Mouse (Mus musculus) hindbrain, embryonic 13.5 days (tissue): ENCODE results near the gene Lca5l. TPM values are rescaled to one million over a fixed set of nuclear protein-coding genes. Genes with fewer than 3 reads are reported as not detected.

ENCODE experiments used
- ATAC-seq: fragments of 200-750 bp; cut with Nextera tagmentation; 2 replicates; pipeline ENCODE4 v1.8.0; 2017; ENCODE audit warnings: moderate TSS enrichment; ENCODE audit not compliant: low FRiP score
- H3K27ac ChIP-seq: fragments of 300-500 bp; sonication (generic); 2 replicates; pipeline ENCODE4 v1.5.1; 2015; ENCODE audit warnings: inconsistent platforms, mild to moderate bottlenecking, moderate library complexity
- H3K27me3 ChIP-seq: fragments of 300-500 bp; sonication (generic); 2 replicates; pipeline ENCODE4 v1.6.1; 2015; ENCODE audit warnings: mild to moderate bottlenecking, inconsistent platforms
- H3K36me3 ChIP-seq: fragments of 300-500 bp; sonication (generic); 2 replicates; pipeline ENCODE4 v1.6.1; 2015; ENCODE audit warnings: mild to moderate bottlenecking, inconsistent platforms
- H3K4me1 ChIP-seq: fragments of 300-500 bp; sonication (generic); replicated peaks from 2 replicates; pipeline ENCODE4 v1.6.1; 2015; ENCODE audit warnings: inconsistent platforms
- H3K4me2 ChIP-seq: fragments of 300-500 bp; sonication (generic); 2 replicates; pipeline ENCODE4 v1.6.1; 2015; ENCODE audit warnings: inconsistent platforms, mild to moderate bottlenecking, moderate library complexity
- H3K4me3 ChIP-seq: fragments of 300-500 bp; sonication (generic); 2 replicates; pipeline ENCODE4 v1.5.1; 2015; ENCODE audit warnings: mild to moderate bottlenecking, inconsistent platforms
- H3K9ac ChIP-seq: fragments of 300-500 bp; sonication (generic); 2 replicates; pipeline ENCODE4 v1.6.1; 2015; ENCODE audit warnings: mild to moderate bottlenecking, inconsistent platforms
- H3K9me3 ChIP-seq: fragments of 300-500 bp; sonication (generic); 2 replicates; pipeline ENCODE4 v1.6.1; 2016; ENCODE audit warnings: inconsistent platforms
- WGBS: fragments of 180-500 bp; shearing (Covaris S2); methylation state at CpG from one replicate; pipeline ENCODE4 v1.1.7; 2015; 5-methylcytosine and 5-hydroxymethylcytosine counted together
- polyA plus RNA-seq: library from polyadenylated mRNA; unstranded; fragments of >200 nt; fragmentation: Nextera tagmentation; extraction: Ambion mirVana; gene quantifications from 2 replicates; pipeline ENCODE4 v1.2.1, GENCODE M21; 2015

Gene Lca5l
- polyA plus RNA-seq, result 1.6 and 2.1 TPM in 2 replicates

DNA sequence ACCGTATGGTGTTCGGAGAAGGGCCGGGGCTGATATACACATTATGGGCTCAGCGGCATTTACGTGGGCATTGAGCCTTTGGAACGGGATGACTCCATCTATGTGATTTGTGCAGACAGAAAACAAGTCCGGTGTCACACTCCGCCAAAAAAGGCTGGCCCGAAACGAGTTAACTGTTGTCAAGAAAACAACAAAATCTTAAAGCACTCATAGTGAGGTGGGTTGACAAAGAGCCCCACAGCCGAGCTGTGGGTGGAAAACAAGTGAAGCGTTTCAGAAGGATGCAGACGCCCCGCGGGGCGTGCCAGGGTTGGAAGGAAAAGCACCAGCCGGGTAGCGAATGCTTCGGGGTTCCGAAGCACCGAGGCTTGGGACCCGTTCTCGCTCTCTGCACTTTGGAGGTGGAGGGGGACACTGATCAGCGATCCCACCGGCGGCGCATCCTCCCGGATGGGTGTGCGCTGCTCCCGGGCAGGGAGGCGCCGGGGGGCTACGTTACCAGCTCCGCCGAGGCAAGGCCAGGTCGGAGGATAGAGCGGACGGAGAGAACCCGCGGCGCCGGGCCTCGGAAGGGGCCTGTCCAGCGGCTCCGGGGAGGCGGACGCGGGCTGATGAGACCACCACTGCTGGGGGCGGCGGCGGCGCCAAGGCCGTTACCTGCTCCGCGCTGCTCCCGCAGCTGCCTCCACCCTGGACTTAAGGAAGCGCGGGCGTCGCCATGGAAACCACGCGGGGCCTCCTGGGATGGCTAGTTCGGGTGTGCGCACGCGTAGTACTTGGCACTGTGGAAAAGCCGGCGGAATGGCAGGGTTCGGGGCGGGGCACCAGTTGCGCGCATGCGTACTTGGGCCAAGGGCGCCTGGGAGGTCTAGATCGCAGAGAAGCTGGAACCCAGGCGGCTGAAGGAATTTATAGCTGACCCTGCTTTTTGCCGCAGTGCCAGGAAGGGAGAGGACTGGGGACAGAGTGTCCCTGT, at the start of gene Lca5l:
Gene Lca5l, minus strand, starts transcription at position 741 of the 976 bp plus-strand sequence.
- Histone ChIP-seq H3K27ac (peak within 1 kb of the TSS; percentile 84), H3K4me2 (peak within 1 kb of the TSS; percentile 64), H3K4me1 (peaks cover 8% of the 10 kb centered on the region), H3K9ac (peak within 1 kb of the TSS; percentile 91), H3K27me3 (no peaks in the 10 kb centered on the region), H3K4me3 (peak within 1 kb of the TSS; percentile 87), H3K9me3 (no peaks in the 10 kb centered on the region), H3K36me3 (no peaks in the 10 kb centered on the region)
- WGBS, result under 1% methylated on average over 77 of the region's 77 CpGs
- ATAC-seq, result peak; percentile 97

DNA sequence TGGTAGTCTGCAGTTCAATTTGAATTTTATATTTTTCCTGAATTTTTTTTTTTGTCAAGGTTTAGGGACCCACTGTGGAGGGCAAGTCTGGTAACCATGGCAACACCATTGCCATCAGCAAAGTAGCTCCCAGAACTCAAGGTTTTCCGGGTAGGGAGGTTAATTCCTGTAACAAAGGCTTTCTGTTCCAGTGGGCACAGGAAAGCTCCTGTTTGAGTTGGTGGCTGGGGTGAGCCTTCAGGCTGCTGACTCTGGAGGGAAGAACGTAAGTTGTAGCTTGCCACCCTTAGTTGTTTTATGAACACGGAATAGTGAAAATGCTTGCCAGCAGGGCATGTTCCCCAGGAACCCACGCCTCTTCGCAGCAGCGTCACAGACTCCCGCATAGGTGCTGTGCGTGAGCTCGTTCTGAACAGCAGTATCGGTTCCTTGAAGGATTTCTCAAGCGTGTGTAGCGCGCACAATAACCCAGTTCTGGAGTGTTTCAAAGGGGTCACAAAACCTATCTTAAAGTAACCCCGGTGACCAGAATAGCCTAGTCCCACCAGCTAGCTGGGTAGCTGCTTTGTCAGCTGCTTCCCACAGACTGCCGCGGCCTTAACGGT, 43.4 kb upstream of the Lca5l start, which contains the start of gene B3galt5:
Gene B3galt5, plus strand, starts transcription at position 436 of the 605 bp plus-strand sequence.
- H3K27ac ChIP-seq, result 0 out of 2 replicates have a peak within 1 kb of the TSS, but pooled peaks have one; percentile 3
- no peaks in the 10 kb centered on the region for H3K9me3 ChIP-seq
- no peak within 1 kb of the TSS for H3K9ac ChIP-seq
- H3K36me3 ChIP-seq, result no peaks in the 10 kb centered on the region
- 73% methylated on average over 17 of the region's 17 CpGs for WGBS
- H3K4me1 ChIP-seq, result peaks cover 7% of the 10 kb centered on the region; the same call in 1 of the 2 replicates
- ATAC-seq, result no peak
- no peak within 1 kb of the TSS for H3K4me3 ChIP-seq
- H3K27me3 ChIP-seq, result no peaks in the 10 kb centered on the region
- peak within 1 kb of the TSS; percentile 6; the same call in 1 of the 2 replicates for H3K4me2 ChIP-seq

DNA sequence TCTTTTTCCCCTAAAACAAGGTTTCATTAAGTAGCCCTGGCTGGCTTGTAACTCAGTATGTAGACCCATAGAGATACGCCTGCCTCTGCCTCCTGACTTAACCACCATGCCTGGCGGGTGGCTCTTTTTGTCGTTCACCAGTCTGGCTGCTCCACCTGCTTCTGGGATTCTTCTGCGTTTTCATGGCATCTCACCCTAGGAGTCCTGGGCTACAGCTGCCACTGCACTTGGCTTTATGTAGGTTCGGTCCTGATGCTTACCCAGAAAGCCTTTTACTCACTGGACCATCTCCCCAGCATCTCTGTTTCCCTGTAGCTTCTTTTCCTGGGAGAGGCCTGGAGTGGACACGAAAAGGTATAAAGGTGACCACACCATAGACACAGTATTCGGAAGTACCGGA, 41.9 kb upstream of the Lca5l start:
- H3K4me2 ChIP-seq, result no peak overlapping the region
- H3K27me3 ChIP-seq, result no peaks in the 10 kb centered on the region
- WGBS, result 89% methylated on average over 8 of the region's 8 CpGs
- no peak overlapping the region for H3K9ac ChIP-seq
- ATAC-seq, result no peak
- H3K4me3 ChIP-seq, result no peak overlapping the region
- H3K27ac ChIP-seq, result no peak overlapping the region
- peaks cover 7% of the 10 kb centered on the region; the same call in 1 of the 2 replicates for H3K4me1 ChIP-seq
- H3K9me3 ChIP-seq, result no peaks in the 10 kb centered on the region
- no peaks in the 10 kb centered on the region for H3K36me3 ChIP-seq

DNA sequence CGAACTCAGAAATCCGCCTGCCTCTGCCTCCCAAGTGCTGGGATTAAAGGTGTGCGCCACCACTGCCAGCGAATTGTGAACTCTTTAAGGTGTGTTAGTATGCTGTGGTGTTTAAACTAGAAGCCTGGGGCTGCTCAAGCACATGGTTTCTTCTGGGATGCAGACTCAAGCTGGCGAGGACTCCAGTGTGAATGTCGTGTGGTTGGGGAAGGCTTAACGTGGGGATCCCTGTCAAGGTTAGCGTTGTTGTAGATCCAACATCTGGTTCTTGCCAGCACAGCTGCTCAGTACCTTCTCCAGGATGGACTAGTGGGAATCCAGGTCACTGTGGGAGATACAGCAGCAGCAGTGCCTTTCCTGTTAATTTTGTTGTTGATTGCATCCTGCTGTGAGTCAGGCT, 39.9 kb upstream of the Lca5l start:
- Histone ChIP-seq H3K4me2 (no peak overlapping the region), H3K9ac (no peak overlapping the region), H3K4me3 (no peak overlapping the region), H3K27ac (no peak overlapping the region), H3K4me1 (peaks cover 7% of the 10 kb centered on the region; the same call in 1 of the 2 replicates), H3K27me3 (no peaks in the 10 kb centered on the region), H3K9me3 (no peaks in the 10 kb centered on the region), H3K36me3 (no peaks in the 10 kb centered on the region)
- no peak for ATAC-seq
- WGBS, result 90% methylated on average over 8 of the region's 8 CpGs

DNA sequence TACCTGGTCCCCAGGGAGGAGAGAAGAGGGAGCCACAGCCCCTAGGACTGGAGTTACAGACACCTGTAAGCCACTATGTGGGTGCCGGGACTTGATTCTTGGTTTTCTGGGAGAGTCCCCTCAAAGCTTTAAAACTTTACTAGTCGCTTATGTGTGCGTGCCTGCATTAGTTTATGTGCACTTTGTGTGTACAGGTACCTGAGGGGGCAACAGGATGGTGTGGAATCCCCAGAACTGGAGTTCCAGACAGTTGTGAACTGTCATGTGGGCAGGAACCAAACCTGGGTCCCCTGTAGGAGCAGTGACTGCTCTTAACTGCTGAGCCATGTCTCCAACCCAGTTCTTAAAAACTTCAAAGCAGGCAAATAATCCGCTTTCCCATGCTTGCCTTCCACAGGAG, 39.2 kb upstream of the Lca5l start:
- Histone ChIP-seq H3K4me2 (no peak overlapping the region), H3K9ac (no peak overlapping the region), H3K4me3 (no peak overlapping the region), H3K27ac (no peak overlapping the region), H3K9me3 (no peaks in the 10 kb centered on the region), H3K4me1 (peaks cover 7% of the 10 kb centered on the region; the same call in 1 of the 2 replicates), H3K36me3 (no peaks in the 10 kb centered on the region), H3K27me3 (no peaks in the 10 kb centered on the region)
- 94% methylated on average over 4 of the region's 4 CpGs for WGBS
- ATAC-seq, result no peak

DNA sequence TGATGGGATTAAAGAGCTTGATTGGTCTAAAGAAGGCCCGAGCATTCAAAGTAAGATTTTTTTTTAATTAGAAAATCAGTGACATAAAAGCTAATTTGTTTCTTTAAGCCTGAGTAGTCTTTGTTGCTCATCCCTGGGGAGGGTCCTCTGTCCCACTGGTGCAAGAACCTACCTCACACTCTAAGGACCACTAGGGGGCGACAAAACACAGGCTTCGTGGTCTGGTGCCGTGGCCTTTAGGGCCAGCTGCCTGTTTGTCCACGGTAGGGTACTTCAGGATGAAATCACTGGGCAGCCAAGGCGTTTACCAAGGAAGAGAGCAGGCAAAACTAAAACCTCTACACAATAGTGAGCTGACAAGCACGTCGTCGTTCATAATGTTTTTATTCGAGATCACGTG, 38.3 kb upstream of the Lca5l start:
- Histone ChIP-seq H3K27me3 (no peaks in the 10 kb centered on the region), H3K36me3 (no peaks in the 10 kb centered on the region), H3K4me1 (peaks cover 2% of the 10 kb centered on the region; the same call in 1 of the 2 replicates), H3K4me3 (no peak overlapping the region), H3K4me2 (no peak overlapping the region), H3K27ac (no peak overlapping the region), H3K9me3 (no peaks in the 10 kb centered on the region), H3K9ac (no peak overlapping the region)
- 28% methylated on average over 11 of the region's 11 CpGs for WGBS
- peak; percentile 36; the same call in 1 of the 2 replicates for ATAC-seq

DNA sequence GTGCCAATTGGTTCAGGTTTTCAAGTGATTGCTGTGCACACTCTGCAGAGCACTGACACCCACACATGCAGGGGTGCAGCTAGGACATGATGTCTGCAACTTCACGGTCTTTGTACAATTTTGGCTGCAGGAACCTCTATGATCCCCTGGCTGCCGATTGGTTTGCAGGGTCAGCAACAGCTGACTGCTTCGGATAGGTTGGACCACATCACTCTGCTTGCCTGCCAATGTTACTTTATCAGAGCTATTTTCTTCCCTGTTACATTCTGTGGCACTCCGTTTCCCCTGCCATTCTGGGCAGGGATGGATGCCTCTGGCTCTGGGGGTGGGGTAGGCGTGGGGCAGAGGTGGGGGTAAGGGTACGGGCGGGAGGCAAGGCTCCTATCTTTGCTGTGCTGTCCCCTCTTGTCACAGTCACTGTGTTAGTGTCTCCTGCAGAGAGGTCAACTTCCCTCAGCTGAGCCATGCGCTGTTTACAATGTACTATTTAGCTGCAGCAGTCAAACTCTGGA, 37.0 kb upstream of the Lca5l start:
- Histone ChIP-seq H3K9me3 (no peaks in the 10 kb centered on the region), H3K4me1 (no peaks in the 10 kb centered on the region), H3K4me3 (no peak overlapping the region), H3K36me3 (no peaks in the 10 kb centered on the region), H3K9ac (no peak overlapping the region), H3K27me3 (no peaks in the 10 kb centered on the region), H3K27ac (no peak overlapping the region), H3K4me2 (no peak overlapping the region)
- WGBS, result 45% methylated on average over 8 of the region's 8 CpGs
- no peak for ATAC-seq

DNA sequence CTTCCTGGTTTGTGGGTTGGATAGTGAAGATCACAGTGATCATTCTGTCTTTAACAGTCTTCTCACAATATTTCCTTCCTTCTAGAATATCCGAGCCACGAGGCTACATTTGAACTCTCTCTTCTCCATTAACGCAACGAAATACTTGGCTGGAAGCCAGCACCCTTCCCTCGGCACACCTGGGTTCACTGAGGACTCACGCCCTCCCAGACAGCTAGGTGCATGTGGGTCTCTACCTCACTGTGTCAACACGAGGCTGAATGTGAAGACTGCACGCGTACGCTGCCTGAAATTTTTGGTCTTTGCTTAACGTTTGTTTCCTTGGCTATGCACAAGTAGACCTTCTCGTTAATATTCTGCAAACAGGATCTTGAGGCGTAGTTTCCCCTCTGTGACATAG, 36.4 kb upstream of the Lca5l start:
- H3K36me3 ChIP-seq, result no peaks in the 10 kb centered on the region
- H3K4me1 ChIP-seq, result no peaks in the 10 kb centered on the region
- no peaks in the 10 kb centered on the region for H3K27me3 ChIP-seq
- H3K9me3 ChIP-seq, result no peaks in the 10 kb centered on the region
- H3K27ac ChIP-seq, result no peak overlapping the region
- WGBS, result 81% methylated on average over 13 of the region's 13 CpGs
- H3K4me2 ChIP-seq, result no peak overlapping the region
- ATAC-seq, result no peak
- H3K4me3 ChIP-seq, result no peak overlapping the region
- no peak overlapping the region for H3K9ac ChIP-seq

DNA sequence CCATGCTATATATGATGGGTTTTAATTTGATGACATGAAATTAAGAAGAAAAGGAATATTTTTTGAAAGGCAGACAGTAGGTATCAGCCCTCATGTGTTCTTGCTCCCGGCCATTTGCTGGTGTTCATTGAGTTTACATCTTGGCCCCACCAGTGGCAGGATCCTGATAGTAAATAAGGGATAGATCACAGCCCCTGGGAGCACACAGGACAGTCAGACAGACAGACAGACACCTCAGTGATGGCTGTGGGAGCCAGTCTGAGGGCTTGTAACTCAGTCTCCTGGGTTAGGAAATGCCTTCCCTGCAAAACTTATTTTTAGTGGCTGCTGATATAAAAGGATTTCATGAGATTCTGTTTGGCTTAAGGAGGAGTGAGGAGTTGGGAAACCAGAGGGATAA, 30.4 kb upstream of the Lca5l start:
- Histone ChIP-seq H3K9ac (no peak overlapping the region), H3K4me1 (no peaks in the 10 kb centered on the region), H3K27me3 (no peaks in the 10 kb centered on the region), H3K27ac (no peak overlapping the region), H3K36me3 (no peaks in the 10 kb centered on the region), H3K4me3 (no peak overlapping the region), H3K9me3 (no peaks in the 10 kb centered on the region), H3K4me2 (no peak overlapping the region)
- WGBS, result 90% methylated on average over 1 of the region's 1 CpGs
- ATAC-seq, result no peak

DNA sequence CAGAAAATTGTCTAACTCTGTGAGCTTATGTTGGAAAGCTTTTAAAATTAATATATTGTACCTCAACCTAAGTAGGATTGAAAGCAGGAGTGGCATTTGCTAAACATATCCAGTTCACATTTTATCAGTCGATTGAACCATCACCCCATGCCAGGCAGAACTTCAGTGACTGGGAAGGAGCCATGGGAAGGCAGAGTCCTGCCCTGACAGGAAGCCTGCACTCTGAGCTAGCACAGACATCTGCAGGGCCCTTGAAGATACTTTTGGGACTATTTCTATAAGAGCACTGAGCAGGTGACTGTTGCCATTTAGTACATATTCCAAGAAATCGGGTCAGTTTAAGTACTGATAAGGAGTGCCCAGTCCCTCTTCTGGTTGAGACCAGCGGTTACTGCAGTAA, 29.9 kb upstream of the Lca5l start:
- H3K4me1 ChIP-seq, result no peaks in the 10 kb centered on the region
- H3K36me3 ChIP-seq, result no peaks in the 10 kb centered on the region
- H3K27ac ChIP-seq, result no peak overlapping the region
- H3K4me2 ChIP-seq, result no peak overlapping the region
- no peak overlapping the region for H3K4me3 ChIP-seq
- ATAC-seq, result no peak
- WGBS, result 85% methylated on average over 3 of the region's 3 CpGs
- no peaks in the 10 kb centered on the region for H3K9me3 ChIP-seq
- no peak overlapping the region for H3K9ac ChIP-seq
- no peaks in the 10 kb centered on the region for H3K27me3 ChIP-seq

DNA sequence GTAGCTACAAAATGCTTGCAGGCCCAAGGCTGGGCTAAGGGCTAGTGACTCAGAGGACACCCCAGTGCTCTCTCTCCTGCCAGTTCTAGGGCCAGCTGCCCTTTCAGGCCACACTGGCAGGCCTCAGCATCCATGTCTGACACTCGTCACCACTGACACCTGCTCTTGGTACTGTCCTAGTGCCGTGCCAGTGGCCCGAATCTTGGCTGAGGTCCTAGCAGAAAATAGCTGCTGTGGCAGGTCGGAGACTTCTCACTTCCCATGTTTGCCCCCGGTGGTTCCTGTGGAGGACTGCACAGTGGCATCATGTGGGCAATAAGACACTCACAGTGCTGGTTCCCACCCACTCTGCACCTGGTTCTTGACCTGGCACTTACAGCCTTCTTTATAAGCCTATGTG, 29.4 kb upstream of the Lca5l start:
- Histone ChIP-seq H3K9me3 (no peaks in the 10 kb centered on the region), H3K4me2 (no peak overlapping the region), H3K4me1 (no peaks in the 10 kb centered on the region), H3K27ac (no peak overlapping the region), H3K9ac (no peak overlapping the region), H3K27me3 (no peaks in the 10 kb centered on the region), H3K4me3 (no peak overlapping the region), H3K36me3 (no peaks in the 10 kb centered on the region)
- WGBS, result 76% methylated on average over 5 of the region's 5 CpGs
- no peak for ATAC-seq

DNA sequence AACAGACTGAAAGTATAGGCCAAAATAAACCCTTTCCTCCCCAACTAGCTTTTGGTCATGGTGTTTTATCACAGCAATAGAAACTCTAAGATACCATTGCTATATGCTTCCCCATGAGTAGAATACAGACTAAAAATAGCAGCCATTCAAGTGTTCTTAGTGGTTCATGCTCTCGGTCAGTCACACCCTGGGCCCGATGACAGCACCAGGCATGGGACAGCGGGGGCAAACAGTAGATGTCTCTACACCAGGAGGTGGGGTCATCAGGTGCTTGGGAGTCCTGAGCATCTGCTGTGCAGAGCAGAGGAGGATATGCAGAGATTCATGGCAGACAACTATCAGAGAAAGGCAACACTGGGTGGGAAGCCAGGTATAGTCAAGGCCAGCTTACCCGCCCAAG, 21.0 kb upstream of the Lca5l start:
- no peaks in the 10 kb centered on the region for H3K9me3 ChIP-seq
- no peak overlapping the region for H3K4me2 ChIP-seq
- no peaks in the 10 kb centered on the region for H3K4me1 ChIP-seq
- WGBS, result 94% methylated on average over 4 of the region's 4 CpGs
- H3K27ac ChIP-seq, result no peak overlapping the region
- no peak overlapping the region for H3K4me3 ChIP-seq
- H3K27me3 ChIP-seq, result no peaks in the 10 kb centered on the region
- ATAC-seq, result no peak
- H3K9ac ChIP-seq, result no peak overlapping the region
- no peaks in the 10 kb centered on the region for H3K36me3 ChIP-seq
